Mouse (Mus musculus) ovary, adult 18-20 months (tissue): ENCODE measurements around the gene Ccdc47.

Experiments
- DNase-seq: peaks from one replicate; pipeline ENCODE4 v3.0.0; 2022; ENCODE audit warnings: low spot score, mixed read lengths

The Ccdc47 gene

GRCm38 (mm10) chr11:106160841-106161721 lies 55.1 kb downstream of the Ccdc47 start, which contains the start of the genes Gm10840 and Limd2:
Gene Gm10840, plus strand, starts transcription at chr11:106160850.
Gene Limd2, minus strand, starts transcription at chr11:106160860.
- DNase-seq: no peak

- peak; percentile 74 for DNase-seq
Measured at GRCm38 (mm10) chr11:106159921-106160840, 56.0 kb downstream of the Ccdc47 start.

GRCm38 (mm10) chr11:106159216-106159920 lies 56.8 kb downstream of the Ccdc47 start:
- no peak for DNase-seq

- no peak for DNase-seq
Measured at GRCm38 (mm10) chr11:106158930-106159215, 57.3 kb downstream of the Ccdc47 start.

- DNase-seq: no peak
Measured at GRCm38 (mm10) chr11:106158081-106158929, 57.8 kb downstream of the Ccdc47 start.

- DNase-seq: no peak
Measured at GRCm38 (mm10) chr11:106157154-106157553, 59.0 kb downstream of the Ccdc47 start.

GRCm38 (mm10) chr11:106156257-106156656 lies 59.9 kb downstream of the Ccdc47 start:
- no peak for DNase-seq

- no peak for DNase-seq
Measured at GRCm38 (mm10) chr11:106155761-106156160, 60.4 kb downstream of the Ccdc47 start.

- no peak for DNase-seq
Measured at GRCm38 (mm10) chr11:106154770-106155169, 61.4 kb downstream of the Ccdc47 start.

- DNase-seq: no peak
Measured at GRCm38 (mm10) chr11:106154091-106154490, 62.1 kb downstream of the Ccdc47 start.

- no peak for DNase-seq
Measured at GRCm38 (mm10) chr11:106152132-106152531, 64.0 kb downstream of the Ccdc47 start.

GRCm38 (mm10) chr11:106151219-106151618 lies 64.9 kb downstream of the Ccdc47 start:
- DNase-seq: no peak
